Mouse (Mus musculus): ENCODE measurements around the gene Pik3r6. TPM values are rescaled to one million over a fixed set of nuclear protein-coding genes. Genes with fewer than 3 reads are reported as not detected.

The Pik3r6 gene
- total RNA-seq (2023) = under 1 TPM in 1 of 2 experiments, not detected in 1; 0.64 TPM

DNA sequence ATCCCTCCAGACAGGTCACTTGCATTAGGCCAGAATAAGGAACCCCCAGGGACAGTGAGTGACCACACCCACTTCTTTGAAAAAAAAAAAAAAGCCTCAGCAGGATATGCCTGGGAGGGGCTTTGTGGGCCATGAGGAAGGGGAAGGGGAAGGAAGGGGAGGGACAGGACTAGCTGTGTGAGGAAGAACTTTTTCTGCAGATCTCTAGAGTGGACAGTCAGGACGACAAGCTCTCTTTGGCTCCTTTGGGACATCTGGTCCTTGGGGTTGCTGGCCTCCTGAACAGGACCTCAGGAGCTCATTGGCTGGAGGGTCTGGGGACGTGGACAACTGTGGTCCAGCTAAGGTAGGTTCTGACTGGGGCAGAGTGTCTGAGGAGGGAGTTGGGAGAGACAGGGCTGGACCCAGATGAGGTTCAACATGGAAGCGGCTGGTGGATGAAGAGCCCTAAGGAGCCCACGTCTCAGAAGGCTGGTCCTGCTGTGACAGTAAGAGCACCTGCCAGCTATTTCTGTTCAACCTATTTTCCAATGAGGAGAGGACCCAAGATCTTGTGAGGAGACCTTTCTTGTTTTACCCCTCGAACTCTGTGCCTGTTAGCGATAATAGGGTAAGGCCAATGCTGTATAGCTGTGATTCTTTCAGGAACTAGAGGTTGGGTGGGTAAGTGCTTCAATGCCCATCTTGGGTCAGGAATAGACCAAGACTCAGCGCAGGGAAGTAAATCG lies at the start of gene Pik3r6:
Gene Pik3r6 (plus strand): TSS at position 118 of the 728 bp plus-strand sequence.

DNA sequence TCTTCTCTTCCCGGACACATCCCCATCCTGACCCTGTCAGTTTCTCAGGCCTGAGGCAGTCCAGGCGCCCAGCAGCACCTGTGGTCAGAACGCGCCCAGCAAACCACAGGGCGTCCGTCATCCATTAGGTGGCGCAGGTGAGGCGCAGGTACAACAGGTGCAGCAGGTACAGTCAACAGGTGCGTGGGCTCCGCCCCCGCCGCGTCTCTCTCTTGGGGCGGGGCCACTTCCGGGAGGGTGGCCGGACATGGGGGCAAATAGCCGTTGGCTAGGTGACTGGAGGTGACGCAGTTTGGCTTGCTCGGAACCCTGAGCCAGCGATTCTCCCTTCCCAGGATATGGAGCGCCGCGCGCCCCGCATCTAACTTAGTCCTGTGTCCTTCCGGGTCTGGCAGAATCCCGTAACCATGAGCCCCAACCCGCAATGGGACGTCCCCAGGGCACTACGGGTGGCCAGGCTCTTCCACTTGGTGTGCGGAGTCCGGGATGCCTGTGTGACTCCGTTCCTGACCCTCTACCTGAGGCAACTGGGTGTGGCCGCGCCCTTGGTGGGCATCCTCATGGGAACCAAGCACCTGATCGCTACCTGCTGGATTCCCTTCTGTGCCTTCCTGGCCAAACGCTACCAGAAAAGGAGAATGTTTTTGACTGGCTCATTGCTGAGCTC lies 53.2 kb downstream of the Pik3r6 start, which contains the start of gene Mfsd6l:
Gene Mfsd6l (plus strand): TSS at position 269 of the 667 bp plus-strand sequence.

DNA sequence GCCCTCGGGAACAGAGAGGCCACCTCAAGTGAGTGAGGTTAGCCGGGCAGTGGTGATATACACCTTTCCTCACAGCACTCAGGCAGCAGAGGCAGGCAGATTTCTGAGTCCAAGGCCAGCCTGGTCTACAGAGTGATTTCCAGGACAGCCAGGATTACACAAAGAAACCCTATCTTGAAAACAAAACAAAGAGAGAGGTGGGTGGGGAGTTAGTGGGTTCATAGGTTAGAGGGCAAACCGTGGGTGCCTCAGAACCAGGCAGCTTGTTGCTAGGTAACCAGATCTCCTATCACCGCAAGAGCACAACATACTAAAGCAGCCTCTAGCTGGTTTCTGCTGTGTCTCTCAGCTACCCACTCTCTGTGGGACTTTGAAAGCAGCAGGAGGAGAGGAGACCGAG lies 83.9 kb downstream of the Pik3r6 start, which contains the start of gene Ccdc42:
Gene Ccdc42 (plus strand): TSS at position 301 of the 400 bp plus-strand sequence.

Other genes with a start within 250 kb of the Pik3r6 start
- gene Ntn1, start 102.2 kb upstream of the Pik3r6 start, total RNA-seq (2023) = not detected
- 10 to 100 TPM; 36.1 to 37.2 TPM for gene Pik3r5, start 70.9 kb upstream of the Pik3r6 start, total RNA-seq (2023)
- not detected for gene Mfsd6l, start 53.2 kb downstream of the Pik3r6 start, total RNA-seq (2023)
- gene Ccdc42, start 84.0 kb downstream of the Pik3r6 start, total RNA-seq (2023) = not detected
- gene Myh10, start 188.5 kb downstream of the Pik3r6 start, total RNA-seq (2023) = under 1 TPM; 0.20 to 0.68 TPM